Mouse (Mus musculus) gastrocnemius, adult 18-20 months (tissue): ENCODE measurements around the gene Fuz. TPM values are rescaled to one million over a fixed set of nuclear protein-coding genes. Genes with fewer than 3 reads are reported as not detected.

Experiments
- DNase-seq: peaks from one replicate; pipeline ENCODE4 v3.0.0; 2021; ENCODE audit warnings: low spot score
- total RNA-seq, 2 experiments: library from RNA; stranded (reverse); gene quantifications; 2 replicates each; pipeline ENCODE4 v1.2.3; 2021

Fuz gene
- total RNA-seq, 2 experiments from 2014 or later, result 16.6 to 17.6 TPM

DNA sequence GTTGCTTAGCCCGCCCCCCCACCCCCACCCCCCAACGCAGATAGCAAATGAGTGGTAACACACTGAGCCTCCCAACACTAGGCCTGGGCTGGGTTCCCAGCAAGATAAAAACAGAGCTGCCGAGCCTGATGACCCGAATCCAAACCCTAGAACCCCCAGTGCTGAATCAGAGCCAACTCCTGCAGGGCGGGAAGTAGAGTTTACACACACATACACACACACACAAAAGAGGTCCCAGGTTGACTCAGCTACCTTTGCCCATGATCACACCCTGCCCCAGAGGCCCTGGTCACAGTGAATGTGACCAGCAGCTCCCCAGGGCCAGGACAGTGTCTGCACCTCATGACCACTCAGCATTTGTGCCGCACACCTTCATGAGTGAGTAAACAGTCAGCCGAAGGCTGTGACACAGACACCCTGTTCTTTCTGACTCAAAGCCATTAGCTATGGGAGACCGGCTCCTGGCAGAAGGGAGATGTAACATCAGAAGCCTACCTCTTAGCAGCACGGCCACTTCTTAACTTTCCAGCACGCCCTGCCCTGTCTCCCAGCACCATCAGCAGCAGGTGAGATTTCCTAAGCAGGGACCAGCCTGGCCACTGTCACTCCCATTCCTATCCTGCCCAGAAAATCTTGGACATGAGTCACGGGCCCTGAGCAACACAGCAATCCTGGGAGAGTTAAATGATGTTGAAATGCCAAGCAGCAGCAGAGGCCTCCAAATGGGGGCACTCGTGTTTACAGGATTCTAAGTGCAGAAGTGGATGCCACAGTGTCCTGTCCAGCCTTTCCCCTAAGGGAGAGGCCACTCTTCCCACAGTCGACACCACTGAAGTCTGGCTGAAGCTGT lies 7.4 kb upstream of the Fuz start:
- DNase-seq, result peak; percentile 52

DNA sequence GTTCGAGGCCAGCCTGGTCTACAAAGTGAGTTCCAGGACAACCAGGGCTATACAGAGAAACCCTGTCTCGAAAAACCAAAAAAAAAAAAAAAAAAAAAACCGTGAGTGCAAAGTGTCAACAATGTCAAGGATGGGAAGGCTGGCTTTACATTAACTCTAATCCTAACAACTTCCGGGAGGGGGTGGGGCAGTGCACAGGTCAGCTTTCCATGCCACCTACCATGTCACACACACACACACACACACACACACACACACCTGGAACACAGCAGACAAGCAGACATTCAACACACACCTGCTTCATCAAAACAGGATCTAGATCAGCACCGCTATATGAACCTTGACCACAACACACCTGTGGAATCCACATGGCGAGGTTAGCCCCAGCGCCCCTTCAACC lies 5.7 kb upstream of the Fuz start:
- DNase-seq, result no peak

DNA sequence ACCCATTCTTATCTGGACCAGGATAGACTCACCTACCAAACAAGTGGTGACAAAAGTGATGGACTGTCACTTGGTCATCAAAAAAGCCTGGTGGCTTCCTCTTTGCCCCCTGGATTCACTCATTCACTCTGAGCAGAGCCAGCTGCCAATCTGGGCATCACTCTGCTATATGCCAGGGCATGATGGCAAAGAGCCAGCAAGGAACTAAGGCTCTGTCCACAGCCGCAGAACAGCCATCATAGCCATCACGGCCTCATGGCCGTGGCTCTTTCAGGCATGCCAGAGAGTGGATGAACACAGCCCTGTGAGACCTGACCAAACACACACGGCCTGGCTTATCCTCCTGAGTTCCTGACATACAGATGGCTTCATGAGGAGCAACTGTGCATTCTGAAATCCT lies 5.1 kb upstream of the Fuz start:
- DNase-seq, result no peak

DNA sequence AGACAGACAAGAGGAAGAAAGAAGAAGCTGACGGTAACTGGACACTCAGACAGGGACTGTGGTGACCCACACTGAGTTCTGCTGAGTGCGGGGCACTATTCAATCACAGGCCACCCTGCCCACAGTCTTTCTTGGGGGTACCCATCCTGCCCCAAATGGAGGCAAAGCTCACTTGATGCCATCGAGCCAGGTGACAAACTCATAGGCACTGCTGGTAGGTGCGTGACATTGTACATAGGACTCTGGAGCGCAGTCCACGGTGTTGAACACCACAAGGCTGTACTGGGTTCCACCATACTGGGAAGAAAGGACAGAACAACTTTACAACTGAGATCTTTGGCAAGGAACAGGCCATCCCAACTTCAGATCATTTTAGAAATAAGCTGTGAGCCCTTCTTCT lies 4.3 kb upstream of the Fuz start:
- no peak for DNase-seq

DNA sequence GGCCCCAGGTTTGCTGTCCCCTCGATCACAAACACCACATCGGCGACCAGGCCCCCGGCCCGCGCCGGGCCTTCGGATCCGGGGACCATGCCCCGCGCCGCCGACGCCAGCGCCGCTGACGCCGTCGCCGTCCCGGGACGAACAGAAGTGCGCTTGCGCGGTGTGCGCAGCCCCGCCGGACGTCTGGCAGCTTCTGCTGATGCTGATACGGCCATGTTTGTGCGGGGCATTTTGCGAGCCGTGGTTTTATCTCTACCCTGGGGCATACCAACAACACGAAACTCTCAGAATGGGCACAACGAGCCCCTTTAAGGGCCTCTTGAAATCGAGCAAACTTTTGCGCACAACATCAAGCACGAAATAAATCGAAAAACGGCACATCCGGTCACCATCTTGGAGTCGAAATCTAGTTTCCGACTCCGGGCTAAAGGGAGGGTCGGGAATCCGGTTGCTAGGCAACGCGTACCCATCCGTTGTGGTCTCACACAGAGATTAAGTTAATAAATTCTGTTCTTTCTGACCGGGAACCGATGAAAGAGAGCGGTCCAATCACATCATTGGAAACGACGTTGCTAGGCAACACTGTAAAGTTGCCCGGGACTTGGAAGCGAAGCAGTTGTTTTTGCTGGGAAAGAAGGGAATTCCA lies 3.5 kb upstream of the Fuz start, which contains the start of gene Med25:
Med25 (minus strand) TSS at position 437 of the 646 bp plus-strand sequence.
- peak; percentile 90 for DNase-seq

DNA sequence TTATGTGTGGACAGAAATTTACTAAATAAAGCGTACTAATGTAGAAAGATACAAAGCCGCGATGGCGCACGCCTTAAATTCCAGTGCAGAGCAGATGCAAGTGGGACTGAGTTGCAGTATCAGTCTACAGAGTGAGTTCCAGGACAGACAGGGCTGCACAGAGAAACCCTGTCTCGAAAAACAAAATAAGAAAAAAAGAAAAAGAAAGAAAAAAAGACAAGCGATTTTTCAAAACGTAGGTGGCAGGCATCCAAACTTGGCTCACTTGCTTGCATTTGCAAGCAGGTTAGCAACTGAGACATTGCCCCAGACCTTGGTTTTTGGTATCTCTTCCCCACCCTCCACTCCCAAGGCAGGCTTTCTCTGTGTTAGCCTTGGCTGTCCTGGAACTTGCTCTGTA lies 2.7 kb upstream of the Fuz start:
- DNase-seq, result no peak

DNA sequence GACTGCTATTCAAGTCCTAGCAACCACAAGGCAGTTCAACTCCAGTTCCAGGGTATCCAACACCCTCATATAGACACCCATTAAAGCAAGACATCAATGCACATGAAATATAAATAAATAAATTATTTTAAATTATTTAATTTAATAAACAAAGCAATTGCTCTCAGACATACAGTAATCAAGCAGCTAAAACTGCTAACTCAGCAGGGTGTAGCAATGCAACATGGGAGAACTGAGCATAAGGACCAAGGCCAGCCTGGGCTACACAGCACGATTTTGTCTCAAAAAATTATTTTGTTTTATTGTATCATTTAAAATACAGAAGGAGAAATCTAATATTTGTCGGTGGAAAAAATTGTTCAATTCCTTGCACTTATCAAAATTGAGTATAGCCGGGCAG lies 1.7 kb upstream of the Fuz start:
- no peak for DNase-seq

DNA sequence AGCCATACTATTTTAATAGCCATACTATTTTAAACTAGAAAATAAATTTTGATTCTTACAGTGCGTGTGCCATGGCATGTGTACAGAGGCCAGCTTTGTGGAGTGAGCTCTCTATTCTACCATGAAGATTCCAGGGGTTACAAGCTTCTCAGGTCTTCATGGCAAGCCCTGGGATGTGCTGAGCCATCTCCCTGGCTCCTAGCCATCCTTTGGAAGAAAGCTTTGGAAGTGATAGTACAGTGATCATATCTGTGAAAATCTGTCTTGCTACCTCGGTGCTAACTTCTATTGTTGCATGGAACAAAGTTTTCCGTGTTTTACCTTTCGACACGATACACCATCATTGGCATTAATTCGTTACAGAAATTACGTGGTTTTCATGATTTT lies 680 bp upstream of the Fuz start:
- DNase-seq, result no peak

DNA sequence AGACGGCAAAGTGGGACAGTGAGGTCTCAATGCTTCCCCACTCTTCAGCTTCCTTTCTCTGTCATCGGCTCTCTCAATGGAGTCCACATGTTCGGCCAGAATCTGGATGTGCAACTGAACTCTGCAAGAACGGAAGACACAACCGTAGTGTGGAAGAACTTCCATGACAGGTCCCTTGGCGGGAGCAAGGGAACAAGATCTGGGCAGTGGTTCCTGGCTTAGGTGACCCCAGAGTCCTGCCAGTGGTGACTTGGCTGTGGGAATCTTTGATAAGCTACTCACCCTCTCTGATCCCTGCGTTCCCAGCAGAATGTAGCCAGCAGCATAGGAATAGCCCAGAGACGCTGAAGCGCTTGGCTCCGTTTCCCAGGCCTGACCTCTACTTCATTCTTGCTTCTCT lies 620 bp downstream of the Fuz start:
- peak; percentile 43 for DNase-seq

DNA sequence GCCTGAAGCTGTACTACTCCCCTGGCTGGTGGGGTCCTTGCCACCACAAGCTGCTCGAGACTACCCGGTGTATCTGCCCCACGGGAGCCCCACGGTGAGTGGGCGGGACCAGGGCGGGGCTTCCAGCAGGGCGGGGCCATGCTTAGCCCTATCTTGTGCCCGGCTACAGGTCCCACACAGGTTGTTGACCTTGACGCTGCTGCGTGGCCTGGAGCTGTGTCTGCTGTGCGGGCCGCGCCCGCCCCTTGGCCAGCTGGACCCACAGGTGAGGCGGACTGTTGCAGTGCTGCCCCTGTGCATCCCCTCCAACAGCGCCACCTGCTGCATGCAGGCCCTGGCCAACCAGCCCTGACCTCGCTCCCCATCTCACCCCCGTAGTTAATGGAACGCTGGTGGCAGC lies 2.7 kb downstream of the Fuz start:
- no peak for DNase-seq

DNA sequence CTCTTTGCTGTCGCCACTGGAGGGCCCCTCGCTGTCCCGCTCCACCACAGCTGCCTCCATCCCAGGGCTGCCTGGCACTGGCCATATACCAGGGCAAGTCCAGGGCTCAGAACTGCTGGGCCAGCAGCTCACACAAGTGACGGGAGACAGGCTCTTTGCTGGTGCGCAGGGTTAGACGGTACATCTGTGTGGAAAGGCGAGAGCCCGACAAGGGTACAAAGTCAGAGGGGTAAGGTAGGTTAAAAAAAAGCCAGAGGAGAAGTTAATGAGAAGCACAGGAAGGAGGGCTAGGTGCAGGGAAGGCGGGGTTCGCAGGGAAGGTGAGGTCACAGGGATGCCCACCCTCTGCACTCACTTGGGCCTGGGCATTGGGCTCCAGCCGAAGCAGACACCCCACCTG lies 4.8 kb downstream of the Fuz start:
- no peak for DNase-seq

DNA sequence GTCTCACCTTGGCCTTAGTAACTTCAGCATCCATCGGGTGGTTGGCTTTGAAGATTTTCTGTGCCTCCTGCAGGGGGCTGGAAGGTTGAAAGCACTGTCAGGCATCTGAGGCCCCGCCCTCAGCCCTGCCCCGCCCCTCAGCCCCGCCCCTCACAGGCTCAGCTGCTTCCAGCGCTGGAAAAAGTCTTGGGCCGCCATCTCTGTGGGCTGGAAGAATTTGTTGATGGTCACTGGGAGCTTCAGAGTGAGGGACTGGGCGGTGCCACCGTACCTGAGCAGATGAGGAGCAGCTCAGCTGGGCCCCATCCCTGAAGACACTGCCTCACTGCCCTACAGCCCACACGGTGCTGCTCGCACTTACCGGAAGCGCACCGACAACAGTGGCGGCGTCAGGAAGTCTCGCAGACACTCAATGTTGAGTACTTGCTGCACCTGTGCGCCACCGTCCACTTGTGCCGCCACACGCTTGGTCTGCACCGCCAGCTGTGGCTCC lies 5.4 kb downstream of the Fuz start:
- no peak for DNase-seq

DNA sequence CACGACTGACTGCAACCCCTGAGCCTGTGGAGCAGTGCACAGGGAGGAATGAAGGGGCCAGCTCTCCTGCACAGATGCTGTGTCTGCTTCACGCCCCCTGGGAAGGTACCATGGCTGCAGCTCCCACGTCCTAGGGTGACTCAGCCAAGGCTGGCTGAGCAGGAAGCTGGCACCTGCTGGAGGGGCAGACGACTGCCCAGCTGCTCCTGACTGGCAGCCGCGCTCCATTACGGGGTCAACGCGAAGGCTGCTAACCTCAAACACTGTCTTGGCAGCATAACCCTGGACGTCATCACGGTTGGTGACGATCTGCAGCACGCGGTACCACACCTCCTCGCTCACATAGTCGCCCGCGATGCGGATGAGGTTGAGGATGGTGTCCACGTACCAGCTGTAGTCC lies 9.6 kb downstream of the Fuz start:
- DNase-seq, result no peak

DNA sequence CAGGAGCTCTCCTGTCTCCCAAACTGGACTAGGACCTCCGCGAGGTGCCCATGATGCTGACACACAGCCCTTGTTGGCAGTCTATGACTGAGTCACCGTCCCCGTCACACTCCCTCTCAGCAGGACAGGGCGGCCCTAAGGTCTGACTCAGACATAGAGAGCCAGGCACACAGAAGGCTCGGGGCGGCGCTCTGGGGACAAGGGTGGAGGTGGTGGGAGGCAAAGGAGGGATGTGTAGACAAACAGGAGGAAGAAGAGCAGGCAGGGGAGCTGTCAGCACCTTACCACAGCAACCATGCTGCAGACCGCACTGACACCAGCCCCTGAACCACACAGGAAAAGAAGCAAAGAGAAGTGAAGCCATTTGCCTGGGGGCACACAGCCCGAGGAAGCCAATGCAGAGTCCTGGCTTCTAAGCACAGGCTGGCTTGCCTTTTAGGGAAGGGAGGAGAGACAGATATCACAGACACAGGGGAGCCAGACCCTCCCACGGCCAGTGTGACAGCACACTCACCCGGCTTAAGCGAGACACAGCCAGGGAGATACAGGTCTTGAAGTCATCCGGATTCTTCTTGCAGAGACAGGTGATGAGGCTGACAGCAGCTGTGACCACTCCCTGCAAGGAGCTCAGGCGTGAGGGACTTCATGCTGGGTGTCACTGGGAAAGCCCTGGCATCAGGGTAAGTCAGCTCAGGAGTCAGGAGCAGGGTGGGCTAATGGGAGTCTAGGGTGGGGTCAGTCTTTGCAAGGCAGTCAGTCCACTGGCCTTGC lies 13.0 kb downstream of the Fuz start:
- no peak for DNase-seq

DNA sequence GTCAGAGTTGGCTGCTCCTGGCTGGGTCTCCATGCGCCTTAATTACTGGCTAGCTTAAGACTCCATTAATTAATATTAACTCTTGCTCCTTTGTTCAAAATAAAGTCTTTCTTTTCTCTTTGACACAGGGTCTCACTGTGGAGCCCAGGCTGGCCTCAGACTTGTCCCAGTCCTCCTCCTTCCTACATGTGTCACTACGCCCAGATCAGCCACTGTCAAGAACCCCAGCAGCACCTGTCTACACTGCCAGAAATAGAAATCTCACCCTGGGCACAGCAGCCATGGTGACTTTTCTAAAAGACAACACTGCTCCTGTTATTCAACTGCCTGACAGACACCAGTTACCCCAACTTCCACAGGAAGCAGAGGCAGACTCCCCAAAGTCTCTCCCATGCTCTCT lies 18.5 kb downstream of the Fuz start:
- no peak for DNase-seq

DNA sequence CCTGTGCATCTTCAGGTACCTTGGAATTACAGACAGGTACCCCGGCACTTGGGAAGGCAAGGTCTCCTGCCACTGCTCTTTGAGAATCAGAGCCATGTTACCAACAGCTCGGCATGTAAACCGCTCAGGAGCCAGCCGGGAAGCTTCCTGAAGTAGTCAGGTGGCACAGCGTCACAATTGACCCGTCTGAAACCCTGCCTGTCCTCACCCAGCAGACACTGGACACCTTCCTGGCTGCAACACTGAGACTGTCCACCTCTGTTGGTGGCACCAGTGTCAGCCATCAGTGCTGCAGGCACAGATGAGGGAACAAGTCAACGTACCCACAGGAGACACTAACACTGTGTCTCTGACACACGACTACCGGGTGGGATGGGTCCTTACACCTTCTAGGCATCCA lies 19.4 kb downstream of the Fuz start:
- peak; percentile 45 for DNase-seq

DNA sequence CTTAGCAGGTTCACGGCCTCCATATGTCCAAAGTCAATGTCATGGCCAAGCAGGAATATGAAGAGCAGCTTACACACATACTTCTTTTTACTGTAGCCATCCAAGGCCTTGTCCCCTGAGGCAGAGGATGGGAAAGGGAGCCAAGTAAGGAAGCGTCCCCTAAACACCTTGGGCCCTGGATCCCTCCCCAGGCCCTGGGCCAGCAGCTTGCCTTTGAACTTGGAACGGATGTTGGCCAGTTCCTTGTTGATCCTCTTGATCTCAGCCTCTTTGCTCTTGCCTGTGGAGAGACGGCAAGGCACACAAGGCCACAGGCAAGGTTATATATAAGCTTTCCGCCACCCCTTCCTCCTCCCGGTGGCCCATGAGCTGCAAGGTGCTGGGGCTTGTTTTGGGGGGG lies 20.3 kb downstream of the Fuz start:
- no peak for DNase-seq

DNA sequence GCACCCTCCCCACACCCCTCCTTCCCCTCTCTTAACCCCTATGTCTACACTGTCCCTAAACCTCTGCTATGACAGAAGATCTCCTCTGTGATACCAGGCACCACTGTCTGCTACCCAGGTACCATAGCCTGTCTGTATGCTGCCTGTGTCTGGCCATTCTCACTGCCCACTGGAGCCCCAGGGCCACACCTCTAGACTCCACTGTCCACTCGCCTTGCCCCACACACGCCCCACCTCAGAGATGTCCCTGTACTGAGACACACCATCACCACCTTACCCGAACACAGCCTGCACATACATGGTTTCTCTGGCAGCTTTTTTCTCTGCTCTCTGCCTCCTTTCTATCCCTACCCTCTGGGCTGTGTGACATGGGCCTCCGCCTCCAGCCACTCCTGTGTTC lies 21.0 kb downstream of the Fuz start:
- DNase-seq, result no peak

DNA sequence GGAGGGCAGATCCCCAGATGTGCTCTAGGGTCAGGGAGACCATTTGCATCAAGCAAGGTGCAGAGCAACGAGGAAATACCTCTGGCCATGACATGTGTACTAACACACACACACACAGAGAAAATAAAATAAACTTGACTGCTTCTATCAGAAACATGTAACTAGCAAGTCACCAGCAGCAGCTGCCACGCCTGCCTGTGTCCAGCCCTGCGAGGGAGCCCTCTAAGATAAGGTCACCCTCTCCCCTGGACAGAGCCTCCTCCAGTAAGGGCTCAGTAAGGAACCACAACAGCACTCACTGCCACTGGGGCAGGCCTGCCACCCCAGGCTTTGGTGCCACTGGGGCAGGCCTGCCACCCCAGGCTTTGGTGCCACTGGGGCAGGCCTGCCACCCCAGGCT lies 22.3 kb downstream of the Fuz start:
- DNase-seq, result no peak

DNA sequence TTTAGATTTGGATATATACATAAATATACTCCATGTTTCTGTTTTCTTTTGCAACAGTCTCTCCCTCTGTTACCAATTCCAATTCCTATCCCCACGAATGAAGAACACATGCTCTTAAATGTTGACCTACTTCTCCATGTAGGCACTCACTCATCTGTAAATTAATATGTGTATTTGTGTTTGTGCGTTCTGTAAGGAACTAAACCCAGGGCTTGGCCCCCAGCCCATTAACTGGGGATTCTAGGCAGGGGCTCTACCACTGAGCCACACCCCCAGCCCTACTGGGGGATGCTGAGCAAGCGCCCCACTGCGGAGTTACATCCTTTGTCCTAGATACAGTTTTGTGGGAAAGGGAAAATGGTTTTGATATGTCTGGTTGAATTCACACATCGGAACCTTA lies 23.2 kb downstream of the Fuz start:
- DNase-seq, result no peak

DNA sequence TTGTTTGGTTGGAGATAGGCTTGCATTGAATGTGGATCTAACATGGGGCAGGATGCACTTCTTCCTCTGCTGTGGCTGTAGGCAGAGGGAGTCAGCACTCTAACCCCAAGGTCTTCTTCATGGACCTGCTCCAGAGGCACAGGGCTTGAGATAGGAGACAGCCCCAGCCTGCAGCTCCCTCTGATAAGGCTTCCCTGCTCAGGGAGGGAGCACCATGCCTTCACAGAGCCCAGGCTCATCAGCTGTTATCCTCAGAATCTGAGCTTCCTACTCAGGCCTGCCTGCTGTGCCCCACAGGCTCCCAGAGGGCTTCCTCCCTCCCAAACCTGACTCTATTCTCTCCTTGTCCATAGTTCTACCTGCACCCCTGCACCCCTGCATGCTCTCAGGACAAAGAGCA lies 26.7 kb downstream of the Fuz start:
- no peak for DNase-seq

DNA sequence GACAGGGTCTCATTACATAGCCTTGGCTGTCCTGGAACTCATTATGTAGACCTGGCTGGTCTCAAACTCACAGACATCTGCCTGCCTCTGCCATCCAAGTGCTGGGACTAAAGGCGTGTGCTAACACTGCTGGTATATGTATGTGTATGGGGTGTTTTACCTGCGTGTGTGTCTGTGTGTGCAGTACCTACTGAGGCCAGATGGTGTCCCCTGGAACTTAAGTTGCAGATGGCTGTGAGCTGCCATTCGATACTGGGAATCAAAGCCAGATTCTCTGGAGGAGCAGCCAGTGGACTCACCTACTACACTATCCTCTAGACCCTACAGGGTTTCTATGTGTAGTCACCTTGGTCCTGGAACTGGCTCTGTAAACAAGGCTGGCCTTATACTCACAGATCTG lies 29.6 kb downstream of the Fuz start:
- DNase-seq, result peak; percentile 48
